Mouse (Mus musculus): ENCODE data around the gene Lrrc8b. TPM values are rescaled to one million over a fixed set of nuclear protein-coding genes. Genes with fewer than 3 reads are reported as not detected.

The Lrrc8b gene
- total RNA-seq, 1 experiment from 2014 or later: 18.3 TPM

- no peak for ATAC-seq (replicated peaks; ENCODE audit: low read depth, poor library complexity, severe bottlenecking)
These were observed 1.6 kb downstream of the Lrrc8b start for GRCm38 (mm10) chr5:105417217-105417616.

GRCm38 (mm10) chr5:105418364-105418763 is 2.8 kb downstream of the Lrrc8b start:
- no peak for ATAC-seq (replicated peaks; ENCODE audit: low read depth, poor library complexity, severe bottlenecking)

- ATAC-seq (replicated peaks; ENCODE audit: low read depth, poor library complexity, severe bottlenecking): no peak
These were observed 3.3 kb downstream of the Lrrc8b start for GRCm38 (mm10) chr5:105418851-105419250.

- ATAC-seq (replicated peaks; ENCODE audit: low read depth, poor library complexity, severe bottlenecking): no peak
These were observed 10.0 kb downstream of the Lrrc8b start for GRCm38 (mm10) chr5:105425587-105425986.

DNA sequence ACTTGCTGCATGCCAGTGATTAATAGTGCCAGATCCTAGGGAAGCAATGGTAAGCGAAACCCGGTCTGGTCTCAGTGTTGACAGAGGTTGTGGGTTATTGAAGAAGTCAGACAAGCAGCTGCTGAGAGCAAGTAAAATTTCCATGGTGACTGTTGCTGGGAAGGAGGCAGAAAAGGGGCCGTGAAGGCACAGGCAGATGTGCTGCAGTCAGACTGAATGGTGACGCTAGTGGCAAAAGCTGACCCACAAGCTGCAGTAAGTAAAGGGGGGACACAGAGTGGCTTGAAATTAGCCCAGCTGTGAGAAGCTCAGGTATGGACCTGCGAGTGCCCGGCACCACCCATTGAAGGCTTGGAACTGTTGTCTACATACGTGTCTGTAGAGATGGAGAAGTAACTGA is 11.8 kb downstream of the Lrrc8b start:
- ATAC-seq (replicated peaks; ENCODE audit: low read depth, poor library complexity, severe bottlenecking): 0 out of 2 replicates have a peak, but pooled peaks have one; percentile 22

DNA sequence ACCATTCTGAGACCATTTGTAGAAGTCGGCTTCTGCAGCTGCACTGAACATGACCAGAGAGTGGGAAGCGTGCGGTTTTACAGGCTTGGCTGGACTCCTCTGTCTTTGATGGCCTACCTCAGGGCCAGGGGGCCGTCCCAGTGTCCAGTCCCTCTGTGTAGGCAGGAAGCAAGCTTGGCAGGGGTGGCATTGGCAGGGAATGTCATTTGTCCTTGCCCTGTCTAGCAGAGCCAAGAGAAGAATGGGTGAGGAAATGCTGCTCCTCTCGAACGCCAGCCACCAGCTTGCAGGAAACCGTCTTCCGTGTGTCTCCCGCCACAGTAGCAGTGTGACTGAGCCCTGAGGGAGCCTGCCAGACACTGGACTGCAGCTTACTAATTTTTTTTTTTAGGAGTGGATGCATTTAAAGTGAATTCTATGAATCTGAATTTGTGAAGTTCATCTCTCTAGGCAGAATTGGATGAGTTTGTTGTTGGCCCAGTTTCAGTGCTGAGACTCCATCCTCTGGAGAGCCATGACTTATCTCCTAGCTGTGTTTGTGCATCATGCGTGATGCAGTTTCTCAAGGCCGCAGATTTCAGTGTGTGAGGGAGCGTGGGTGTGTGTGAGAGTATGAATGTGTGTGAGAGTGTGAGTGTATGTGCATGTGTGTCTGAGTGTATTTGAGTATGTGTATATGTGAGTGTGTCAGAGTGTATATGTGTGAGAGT is 12.8 kb downstream of the Lrrc8b start:
- ATAC-seq (replicated peaks; ENCODE audit: low read depth, poor library complexity, severe bottlenecking): peak; percentile 65; the same call in 1 of the 2 replicates

DNA sequence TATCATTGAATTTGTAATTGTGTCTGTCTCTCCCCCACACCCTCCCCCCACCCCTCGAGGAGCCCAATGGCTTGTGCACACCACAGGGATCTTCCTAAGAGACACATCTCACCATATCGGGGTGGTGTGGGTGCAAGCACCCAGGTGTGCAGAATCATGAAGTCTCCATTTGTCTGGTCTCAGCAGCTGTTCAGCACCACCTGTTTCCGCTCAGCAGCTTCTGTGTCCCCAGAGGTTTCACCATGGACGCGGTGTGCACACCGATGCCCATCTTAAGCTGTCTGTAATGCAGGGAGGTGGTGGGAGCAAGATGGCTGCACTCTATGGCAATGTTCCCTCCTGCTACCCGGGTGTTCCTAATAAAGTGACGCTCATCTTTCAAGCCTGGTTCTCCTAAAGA is 14.6 kb downstream of the Lrrc8b start:
- no peak for ATAC-seq (replicated peaks; ENCODE audit: low read depth, poor library complexity, severe bottlenecking)

DNA sequence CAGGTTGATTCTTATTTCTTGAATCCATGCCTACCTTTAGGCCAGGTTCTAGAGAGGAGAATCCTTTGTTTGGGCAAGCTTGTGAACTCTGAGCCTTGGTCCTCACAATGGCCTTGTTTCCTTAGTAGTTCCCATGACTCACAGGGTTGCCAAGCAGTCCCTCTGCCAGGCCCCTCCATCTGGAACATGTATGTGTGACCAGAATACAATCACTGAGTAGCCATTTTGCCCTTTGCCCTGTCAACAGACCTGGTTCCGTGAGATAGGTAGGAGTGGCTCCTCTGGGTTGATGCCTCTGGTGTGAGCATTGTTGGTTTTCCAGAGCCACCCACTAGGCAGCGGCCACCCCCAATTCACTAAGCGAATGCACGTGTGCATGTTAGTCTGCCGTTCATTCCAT is 24.0 kb downstream of the Lrrc8b start:
- no peak for ATAC-seq (replicated peaks; ENCODE audit: low read depth, poor library complexity, severe bottlenecking)

DNA sequence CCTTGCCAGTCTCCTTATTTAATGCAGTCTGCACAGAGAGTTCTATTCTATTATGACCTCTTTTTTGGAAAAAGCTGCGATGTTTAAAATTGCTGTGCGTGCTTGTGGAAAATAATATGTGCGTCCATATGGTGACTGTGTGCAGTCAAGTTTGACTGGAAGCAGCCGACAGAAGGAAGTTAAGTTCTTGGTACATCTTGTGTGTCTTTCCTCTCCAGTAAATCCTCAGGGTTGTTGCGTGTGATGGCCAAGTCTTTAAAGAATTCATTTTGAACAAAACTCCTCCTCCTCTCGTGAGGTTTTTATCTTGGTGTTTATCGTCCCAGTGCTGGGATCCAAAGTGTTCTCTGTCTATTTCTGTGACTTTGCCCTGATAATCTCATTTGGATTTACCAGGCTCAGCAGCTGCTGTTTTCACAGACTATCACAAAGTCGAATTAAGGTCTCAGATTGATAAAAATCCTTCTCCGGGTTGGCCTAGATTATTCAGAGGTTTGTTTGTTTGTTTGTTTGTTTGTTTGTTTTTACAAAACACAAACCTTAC is 25.5 kb downstream of the Lrrc8b start:
- ATAC-seq (replicated peaks; ENCODE audit: low read depth, poor library complexity, severe bottlenecking): no peak

GRCm38 (mm10) chr5:105442212-105443000 is 26.8 kb downstream of the Lrrc8b start:
- no peak for ATAC-seq (replicated peaks; ENCODE audit: low read depth, poor library complexity, severe bottlenecking)

GRCm38 (mm10) chr5:105443057-105443815 is 27.7 kb downstream of the Lrrc8b start:
- ATAC-seq (replicated peaks; ENCODE audit: low read depth, poor library complexity, severe bottlenecking): peak; percentile 92

DNA sequence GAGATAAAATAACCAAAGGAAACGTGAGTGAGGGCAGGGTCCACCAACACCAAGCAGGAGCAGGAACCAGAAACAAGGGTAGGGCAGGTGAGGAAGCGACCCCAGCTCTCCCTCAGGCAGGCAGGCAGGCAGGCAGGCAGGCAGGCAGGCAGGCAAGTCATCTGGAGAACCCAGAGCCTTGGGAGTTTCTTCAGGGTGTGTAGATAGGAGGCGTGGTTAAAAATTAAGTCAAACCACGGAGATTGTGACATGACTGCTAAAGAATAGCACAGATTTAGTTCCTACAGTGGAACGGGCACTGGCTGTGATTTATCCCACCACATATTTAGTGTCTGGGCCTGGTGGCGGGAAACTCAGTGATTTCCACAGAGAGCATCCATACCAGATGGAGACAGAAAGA is 30.1 kb downstream of the Lrrc8b start:
- peak; percentile 40; the same call in 1 of the 2 replicates for ATAC-seq (replicated peaks; ENCODE audit: low read depth, poor library complexity, severe bottlenecking)

- ATAC-seq (replicated peaks; ENCODE audit: low read depth, poor library complexity, severe bottlenecking): no peak
These were observed 38.5 kb downstream of the Lrrc8b start for GRCm38 (mm10) chr5:105454105-105454504.

- ATAC-seq (replicated peaks; ENCODE audit: low read depth, poor library complexity, severe bottlenecking): no peak
These were observed 43.5 kb downstream of the Lrrc8b start for GRCm38 (mm10) chr5:105459077-105459476.

DNA sequence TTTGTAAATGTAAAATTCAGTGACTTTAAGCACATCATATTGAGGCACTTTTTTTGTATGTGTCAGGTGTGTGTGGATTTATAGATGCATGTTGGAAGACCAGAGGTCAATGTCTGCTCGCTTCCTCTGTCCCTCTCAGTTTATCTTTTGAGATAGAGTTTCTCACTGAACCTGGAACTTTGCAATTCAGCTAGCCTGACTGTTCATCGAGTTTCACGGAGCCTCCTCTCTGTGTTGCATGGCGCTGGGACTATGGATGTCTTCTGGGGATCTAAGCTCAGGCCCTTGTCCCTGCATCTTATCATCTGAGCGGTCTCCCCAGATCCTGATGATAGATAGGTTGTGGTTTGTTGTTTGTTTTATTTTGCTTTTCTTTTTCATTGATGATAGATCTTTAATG is 45.0 kb downstream of the Lrrc8b start:
- no peak for ATAC-seq (replicated peaks; ENCODE audit: low read depth, poor library complexity, severe bottlenecking)

GRCm38 (mm10) chr5:105461076-105461475 is 45.5 kb downstream of the Lrrc8b start:
- ATAC-seq (replicated peaks; ENCODE audit: low read depth, poor library complexity, severe bottlenecking): no peak

GRCm38 (mm10) chr5:105464671-105465070 is 49.1 kb downstream of the Lrrc8b start:
- ATAC-seq (replicated peaks; ENCODE audit: low read depth, poor library complexity, severe bottlenecking): no peak

- ATAC-seq (replicated peaks; ENCODE audit: low read depth, poor library complexity, severe bottlenecking): no peak
These were observed 50.0 kb downstream of the Lrrc8b start for GRCm38 (mm10) chr5:105465550-105465949.

GRCm38 (mm10) chr5:105466471-105466902 is 50.9 kb downstream of the Lrrc8b start:
- ATAC-seq (replicated peaks; ENCODE audit: low read depth, poor library complexity, severe bottlenecking): no peak

GRCm38 (mm10) chr5:105467271-105467670 is 51.7 kb downstream of the Lrrc8b start:
- no peak for ATAC-seq (replicated peaks; ENCODE audit: low read depth, poor library complexity, severe bottlenecking)
